26 mouse cellular contexts compared by ENCODE assay signal in genomic region chr9:59733075-59733474, GRCm38 (mm10). TPM values are rescaled to one million over a fixed set of nuclear protein-coding genes. Genes with fewer than 3 reads are reported as not detected.
DNase-seq lines count a peak whose midpoint lies in the region; ATAC-seq lines count a peak whose summit lies in the region.
"Had no signal": no experiment of that assay in that cellular context is flagged by ENCODE, and none has a peak within 500 bp of the region (broad histone marks: within the 10 kb centered on the region; RNA-seq: fewer than 3 reads in every experiment).

No protein-coding gene starts in this region.

- 47% methylated on average over 6 of the region's 6 CpGs for WGBS in heart, embryonic 10.5 days
- WGBS in lung, embryonic 15.5 days, result 42% methylated on average over 6 of the region's 6 CpGs

- H3K4me2 ChIP-seq in lung, embryonic 15.5 days, result no peak overlapping the region
- H3K4me2 ChIP-seq: intestine, embryonic 15.5 days; limb, embryonic 12.5 days; liver, embryonic 15.5 days had no signal

- peaks cover 21% of the 10 kb centered on the region for H3K4me1 ChIP-seq in heart, embryonic 10.5 days
- H3K4me1 ChIP-seq in lung, embryonic 15.5 days, result peaks cover 6% of the 10 kb centered on the region; the same call in 1 of the 2 replicates
- H3K4me1 ChIP-seq: forebrain, embryonic 10.5 days; hindbrain, embryonic 10.5 days; intestine, embryonic 15.5 days; limb, embryonic 12.5 days had no signal

- no peaks in the 10 kb centered on the region for H3K36me3 ChIP-seq in heart, embryonic 10.5 days
- H3K36me3 ChIP-seq in lung, embryonic 15.5 days, result no peaks in the 10 kb centered on the region
- H3K36me3 ChIP-seq: intestine, embryonic 15.5 days; limb, embryonic 12.5 days; liver, embryonic 15.5 days had no signal

- ATAC-seq in lung, embryonic 15.5 days (ENCODE audit: borderline replicate concordance, extremely low read depth, low FRiP score, low TSS enrichment), result no peak; the same call in 1 of the 2 replicates
- no peak for ATAC-seq in granulocyte monocyte progenitor cell, adult 5-6 weeks (replicated peaks; ENCODE audit: poor library complexity, severe bottlenecking)
- ATAC-seq: forebrain, postnatal 0 days; hindbrain, embryonic 16.5 days; intestine, embryonic 15.5 days had no signal

- H3K9me3 ChIP-seq in heart, embryonic 10.5 days, result no peaks in the 10 kb centered on the region
- H3K9me3 ChIP-seq in lung, embryonic 15.5 days, result no peaks in the 10 kb centered on the region
- H3K9me3 ChIP-seq: forebrain, embryonic 10.5 days; hindbrain, embryonic 10.5 days; intestine, embryonic 15.5 days; limb, embryonic 12.5 days; liver, embryonic 15.5 days had no signal

- no peaks in the 10 kb centered on the region for H3K27me3 ChIP-seq in heart, embryonic 10.5 days (ENCODE audit: insufficient read depth, poor library complexity, severe bottlenecking)
- H3K27me3 ChIP-seq in lung, embryonic 15.5 days, result no peaks in the 10 kb centered on the region
- H3K27me3 ChIP-seq: intestine, embryonic 15.5 days; limb, embryonic 12.5 days had no signal

- no peak overlapping the region for H3K9ac ChIP-seq in lung, embryonic 15.5 days
- H3K9ac ChIP-seq: forebrain, postnatal 0 days; intestine, embryonic 15.5 days; limb, embryonic 12.5 days; liver, embryonic 15.5 days had no signal

- peak; percentile 64 for DNase-seq in heart, embryonic 10.5 days (ENCODE audit: low spot score)
- DNase-seq in heart, adult 9 months (ENCODE audit: low spot score in 2 of 2), result no peak
- no peak for DNase-seq in lung, adult 18-20 months
- peak; percentile 39 for DNase-seq in urinary bladder, postnatal 25 days (ENCODE audit: low spot score)
- no peak for DNase-seq in urinary bladder, adult 2 months (ENCODE audit: low spot score)
- DNase-seq in right cerebral cortex, adult 18-20 months, result no peak
- DNase-seq: adrenal gland, postnatal 25 days; cerebellum, adult 8-10 months; forebrain, postnatal 0 days; gastrocnemius, postnatal 14 days; heart, adult 2 months; heart, postnatal 10 days; kidney, adult 8-10 months; kidney, postnatal 14 days; right cerebral cortex, postnatal 4 days; thymus, postnatal 14 days had no signal

- no peak overlapping the region for H3K4me3 ChIP-seq in heart, embryonic 10.5 days
- no peak overlapping the region for H3K4me3 ChIP-seq in lung, embryonic 15.5 days
- H3K4me3 ChIP-seq: forebrain, embryonic 10.5 days; heart, adult 2 months; hindbrain, embryonic 10.5 days; intestine, embryonic 15.5 days; layer of hippocampus, adult 2 months; limb, embryonic 12.5 days; liver, embryonic 15.5 days had no signal

- H3K27ac ChIP-seq in heart, embryonic 10.5 days, result no peak overlapping the region
- H3K27ac ChIP-seq in lung, embryonic 15.5 days, result peak overlapping the region; percentile 49
- H3K27ac ChIP-seq: forebrain, embryonic 10.5 days; heart, adult 2 months; hindbrain, embryonic 10.5 days; intestine, embryonic 15.5 days; layer of hippocampus, adult 2 months; limb, embryonic 12.5 days; liver, embryonic 15.5 days; macrophage had no signal

RNA-seq across cellular contexts. Expression of gene Senp8, which starts 17.4 kb away (rescaled TPM):
- polyA plus RNA-seq in heart, embryonic 10.5 days (2016; fragmentation: Nextera tagmentation; extraction: Ambion mirVana), result 12.4 and 14.4 TPM in 2 replicates
- polyA plus RNA-seq in lung, embryonic 15.5 days (2015; fragmentation: Nextera tagmentation; extraction: Ambion mirVana), result 10.0 and 10.1 TPM in 2 replicates
- polyA plus RNA-seq in urinary bladder, adult 2 months (2012; rRNA removed), result 6.5 and 7.0 TPM in 2 replicates
- total RNA-seq in granulocyte monocyte progenitor cell, adult 5-6 weeks (2014; fragmentation: Nextera tagmentation), result 2.3 and 3.8 TPM in 2 replicates
- 4.5 and 5.5 TPM in 2 replicates for total RNA-seq in granulocyte monocyte progenitor cell, adult 5-6 weeks (2017)

RNA-seq across cellular contexts. Expression of gene Myo9a, which starts 17.6 kb away (rescaled TPM):
- polyA plus RNA-seq in heart, embryonic 10.5 days (2016; fragmentation: Nextera tagmentation; extraction: Ambion mirVana), result 9.5 and 10.2 TPM in 2 replicates
- 13.2 and 13.3 TPM in 2 replicates for polyA plus RNA-seq in lung, embryonic 15.5 days (2015; fragmentation: Nextera tagmentation; extraction: Ambion mirVana)
- polyA plus RNA-seq in urinary bladder, adult 2 months (2012; rRNA removed), result 9.2 and 9.6 TPM in 2 replicates
- 6.8 and 11.2 TPM in 2 replicates for total RNA-seq in granulocyte monocyte progenitor cell, adult 5-6 weeks (2014; fragmentation: Nextera tagmentation)
- 19.4 and 26.4 TPM in 2 replicates for total RNA-seq in granulocyte monocyte progenitor cell, adult 5-6 weeks (2017)

RNA-seq across cellular contexts. Expression of gene Gramd2, which starts 53.1 kb away (rescaled TPM):
- 0.10 and 0.18 TPM in 2 replicates for polyA plus RNA-seq in heart, embryonic 10.5 days (2016; fragmentation: Nextera tagmentation; extraction: Ambion mirVana)
- polyA plus RNA-seq in lung, embryonic 15.5 days (2015; fragmentation: Nextera tagmentation; extraction: Ambion mirVana), result 5.4 and 6.2 TPM in 2 replicates
- polyA plus RNA-seq in urinary bladder, adult 2 months (2012; rRNA removed), result 5.0 and 6.3 TPM in 2 replicates
- total RNA-seq in granulocyte monocyte progenitor cell, adult 5-6 weeks (2014; fragmentation: Nextera tagmentation), result not detected in 2 replicates
- not detected in 2 replicates for total RNA-seq in granulocyte monocyte progenitor cell, adult 5-6 weeks (2017)
- total RNA-seq: heart, adult 2 months had no signal

Comparison
In these comparisons a context has a peak if more than half of its experiments do, and no peak if none do; other contexts are left out.
1. DNase-seq: peak in heart, embryonic 10.5 days (single experiment) and urinary bladder, postnatal 25 days (single experiment); none in heart, adult 9 months (0 of 2), lung, adult 18-20 months (0 of 2), urinary bladder, adult 2 months (single experiment) and right cerebral cortex, adult 18-20 months (single experiment).